Mouse (Mus musculus) CH12.LX (cell line): Measurements from ENCODE around the gene Clec11a.

ENCODE experiments used
- CHD2 ChIP-seq: IDR thresholded peaks from 2 replicates; pipeline ENCODE4 v1.6.1; 2011; ENCODE audit warnings: low read length, improper control_type of control experiment
- CTCF ChIP-seq, 2 experiments: IDR thresholded peaks in 1 of 2; conservative IDR thresholded peaks in 1 of 2; 2 replicates each; pipeline ENCODE4 v1.5.1; 2011 to 2012; ENCODE audit warnings: low read depth in 2 of 2, low read length in 2 of 2, improper control_type of control experiment in 1 of 2, inconsistent platforms in 1 of 2, mild to moderate bottlenecking in 1 of 2, moderate library complexity in 1 of 2
- HCFC1 ChIP-seq: IDR thresholded peaks from 2 replicates; pipeline ENCODE4 v1.6.1; 2012; ENCODE audit warnings: low read depth, mild to moderate bottlenecking, inconsistent platforms, low read length, improper control_type of control experiment
- PAX5 ChIP-seq: IDR thresholded peaks from 2 replicates; pipeline ENCODE4 v1.6.1; 2012; ENCODE audit warnings: low read length, inconsistent platforms, mixed read lengths
- USF2 ChIP-seq: conservative IDR thresholded peaks from 2 replicates; pipeline ENCODE4 v1.6.1; 2011; ENCODE audit warnings: low read depth, low read length, improper control_type of control experiment
- ZNF384 ChIP-seq: IDR thresholded peaks from 2 replicates; pipeline ENCODE4 v1.6.1; 2012; ENCODE audit warnings: low read depth, low read length, improper control_type of control experiment, inconsistent platforms

DNA sequence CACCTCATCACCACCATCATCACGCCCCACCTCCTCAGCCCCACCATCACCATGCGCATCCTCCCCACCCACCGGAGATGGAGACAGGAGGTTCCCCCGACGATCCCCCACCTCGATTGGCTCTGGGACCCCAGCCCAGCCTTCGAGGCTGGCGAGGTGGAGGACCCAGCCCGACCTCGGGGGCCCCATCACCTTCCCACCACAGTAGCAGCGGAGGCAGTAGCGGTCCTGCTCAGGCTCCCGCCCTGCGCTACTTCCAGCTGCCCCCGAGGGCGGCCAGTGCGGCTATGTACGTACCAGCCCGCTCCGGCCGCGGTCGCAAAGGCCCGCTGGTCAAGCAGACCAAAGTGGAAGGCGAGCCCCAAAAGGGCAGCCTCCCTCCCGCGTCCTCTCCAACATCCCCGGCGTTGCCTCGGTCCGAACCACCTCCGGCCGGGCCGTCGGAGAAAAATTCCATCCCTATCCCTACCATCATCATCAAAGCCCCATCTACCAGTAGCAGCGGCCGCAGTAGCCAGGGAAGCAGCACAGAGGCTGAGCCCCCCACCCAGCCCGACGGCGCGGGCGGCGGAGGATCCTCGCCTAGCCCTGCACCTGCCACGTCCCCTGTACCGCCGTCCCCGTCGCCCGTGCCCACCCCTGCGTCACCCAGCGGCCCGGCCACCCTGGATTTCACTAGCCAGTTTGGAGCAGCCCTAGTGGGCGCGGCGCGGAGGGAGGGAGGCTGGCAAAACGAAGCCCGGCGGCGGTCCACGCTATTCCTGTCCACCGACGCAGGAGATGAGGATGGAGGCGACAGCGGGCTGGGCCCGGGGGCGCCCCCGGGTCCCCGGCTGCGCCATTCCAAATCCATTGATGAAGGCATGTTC lies 45.4 kb upstream of the Clec11a start:
- no peak for TF ChIP-seq ZNF384
- TF ChIP-seq CTCF (conservative IDR thresholded peaks at IDR 0.05 in 1 of 2, IDR thresholded peaks at IDR 0.05 in 1 of 2; ENCODE audit: low read depth in 2 of 2, low read length in 2 of 2): no peak
- TF ChIP-seq PAX5: no peak
- no peak for TF ChIP-seq CHD2
- TF ChIP-seq HCFC1: no peak
- TF ChIP-seq USF2: no peak
